Mouse (Mus musculus) thymus, adult 2 months (tissue): ENCODE measurements around the gene Hip1r.

Experiments
- CTCF ChIP-seq: fragments of 200-500 bp; IDR thresholded peaks from 2 replicates; pipeline ENCODE4 v1.5.1; 2012; ENCODE audit warnings: mild to moderate bottlenecking, control low read depth, low read length, moderate library complexity, borderline replicate concordance; ENCODE audit not compliant: control insufficient read depth, poor library complexity, insufficient read depth; ENCODE audit errors: extremely low read depth
- POLR2A ChIP-seq: fragments of 200-500 bp; IDR thresholded peaks from 2 replicates; pipeline ENCODE4 v1.6.1; 2012; ENCODE audit warnings: mild to moderate bottlenecking, low read length, control low read depth, moderate library complexity; ENCODE audit not compliant: control insufficient read depth, poor library complexity, insufficient read depth; ENCODE audit errors: extremely low read depth

- TF ChIP-seq CTCF (no peak), POLR2A (no peak)
Measured at GRCm38 (mm10) chr5:124006891-124007491, 33.6 kb downstream of the Hip1r start.
